Mouse (Mus musculus) midbrain, embryonic 14.5 days (tissue): ENCODE results near the gene Spag6. TPM values are rescaled to one million over a fixed set of nuclear protein-coding genes. Genes with fewer than 3 reads are reported as not detected.
A peak's percentile ranks its signal among the peaks of the same experiment; 100 is the strongest.

Experiments used
- ATAC-seq: fragments of 200-750 bp; cut with Nextera tagmentation; 2 replicates; pipeline ENCODE4 v1.8.0; 2017; ENCODE audit warnings: moderate number of reproducible peaks, moderate library complexity; ENCODE audit not compliant: low FRiP score, low TSS enrichment
- DNase-seq: peaks from one replicate; pipeline ENCODE4 v3.0.0-alpha.2; 2015
- H3K27ac ChIP-seq: fragments of 300-500 bp; sonication (generic); replicated peaks from 2 replicates; pipeline ENCODE4 v1.5.1; 2014; ENCODE audit warnings: mild to moderate bottlenecking, low read depth, low read length, moderate library complexity
- H3K27me3 ChIP-seq: fragments of 300-500 bp; sonication (generic); 2 replicates; pipeline ENCODE4 v1.6.1; 2014; ENCODE audit warnings: low read length, control low read depth, mixed read lengths; ENCODE audit not compliant: control insufficient read depth, insufficient read depth
- H3K36me3 ChIP-seq: fragments of 300-500 bp; sonication (generic); 2 replicates; pipeline ENCODE4 v1.6.1; 2014; ENCODE audit warnings: low read length, control low read depth; ENCODE audit not compliant: control insufficient read depth, insufficient read depth
- H3K4me1 ChIP-seq: fragments of 300-500 bp; sonication (generic); 2 replicates; pipeline ENCODE4 v1.6.1; 2014; ENCODE audit warnings: mild to moderate bottlenecking, antibody characterized with exemption, low read length, control low read depth; ENCODE audit not compliant: control insufficient read depth, insufficient read depth
- H3K4me2 ChIP-seq: fragments of 300-500 bp; sonication (generic); 2 replicates; pipeline ENCODE4 v1.6.1; 2014; ENCODE audit warnings: mild to moderate bottlenecking, low read length, moderate library complexity
- H3K4me3 ChIP-seq: fragments of 300-500 bp; sonication (generic); replicated peaks from 2 replicates; pipeline ENCODE4 v1.5.1; 2014; ENCODE audit warnings: low read depth, low read length
- H3K9ac ChIP-seq: fragments of 300-500 bp; sonication (generic); replicated peaks from 2 replicates; pipeline ENCODE4 v1.6.1; 2014; ENCODE audit warnings: mild to moderate bottlenecking, low read length, moderate library complexity
- H3K9me3 ChIP-seq: fragments of 300-500 bp; sonication (generic); 2 replicates; pipeline ENCODE4 v1.6.1; 2016; ENCODE audit warnings: low read length, control low read depth, mixed read lengths; ENCODE audit not compliant: control insufficient read depth
- WGBS: fragments of 180-500 bp; shearing (Covaris S2); extraction: QIAGEN DNeasy Blood & Tissue Kit; methylation state at CpG from one replicate; pipeline ENCODE4 v1.1.7; 2014; 5-methylcytosine and 5-hydroxymethylcytosine counted together
- polyA plus RNA-seq: library from polyadenylated mRNA; unstranded; fragments of >200 nt; fragmentation: Nextera tagmentation; extraction: Ambion mirVana; gene quantifications from 2 replicates; pipeline ENCODE4 v1.2.1, GENCODE M21; 2014

Spag6 gene
- 0.20 and 0.25 TPM in 2 replicates for polyA plus RNA-seq

GRCm38 (mm10) chr2:18693871-18694610 is at the start of gene Spag6:
Gene Spag6 (plus strand): TSS chr2:18694032.
- Histone ChIP-seq H3K27ac (peak within 1 kb of the TSS; percentile 55; the same call in 1 of the 2 replicates), H3K4me2 (peak within 1 kb of the TSS; percentile 90), H3K27me3 (peaks cover 68% of the 10 kb centered on the region), H3K4me1 (peaks cover 20% of the 10 kb centered on the region), H3K4me3 (peak within 1 kb of the TSS; percentile 47), H3K36me3 (no peaks in the 10 kb centered on the region), H3K9me3 (no peaks in the 10 kb centered on the region), H3K9ac (peak within 1 kb of the TSS; percentile 60)
- ATAC-seq = peak; percentile 63
- WGBS = 0% methylated on average over 59 of the region's 61 CpGs
- peak; percentile 76 for DNase-seq

DNA sequence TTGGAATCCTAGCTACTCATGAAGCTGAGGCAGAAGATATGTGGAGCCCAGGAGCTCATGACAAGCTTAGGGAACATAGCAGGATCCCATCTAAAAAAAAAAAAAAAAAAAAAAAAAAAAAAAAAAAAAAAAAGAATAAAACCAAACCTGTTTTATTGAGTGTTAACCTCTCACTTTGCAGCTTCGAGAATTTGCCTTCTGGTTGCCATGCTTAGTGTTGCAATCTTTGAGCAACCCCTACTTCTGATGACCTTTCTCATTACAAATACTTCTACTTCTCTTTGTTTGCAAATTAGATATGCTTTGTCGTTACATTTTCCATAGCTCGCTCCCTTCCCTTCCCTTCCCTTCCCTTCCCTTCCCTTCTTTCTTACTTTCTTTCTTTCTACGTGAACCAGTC is 45.3 kb upstream of the Spag6 start:
- 74% methylated on average over 4 of the region's 4 CpGs for WGBS
- no peaks in the 10 kb centered on the region for H3K9me3 ChIP-seq
- H3K27ac ChIP-seq = no peak overlapping the region
- no peaks in the 10 kb centered on the region for H3K4me1 ChIP-seq
- ATAC-seq = no peak
- no peak for DNase-seq
- no peak overlapping the region for H3K4me3 ChIP-seq
- H3K27me3 ChIP-seq = no peaks in the 10 kb centered on the region
- no peak overlapping the region for H3K4me2 ChIP-seq
- no peak overlapping the region for H3K9ac ChIP-seq
- no peaks in the 10 kb centered on the region for H3K36me3 ChIP-seq

DNA sequence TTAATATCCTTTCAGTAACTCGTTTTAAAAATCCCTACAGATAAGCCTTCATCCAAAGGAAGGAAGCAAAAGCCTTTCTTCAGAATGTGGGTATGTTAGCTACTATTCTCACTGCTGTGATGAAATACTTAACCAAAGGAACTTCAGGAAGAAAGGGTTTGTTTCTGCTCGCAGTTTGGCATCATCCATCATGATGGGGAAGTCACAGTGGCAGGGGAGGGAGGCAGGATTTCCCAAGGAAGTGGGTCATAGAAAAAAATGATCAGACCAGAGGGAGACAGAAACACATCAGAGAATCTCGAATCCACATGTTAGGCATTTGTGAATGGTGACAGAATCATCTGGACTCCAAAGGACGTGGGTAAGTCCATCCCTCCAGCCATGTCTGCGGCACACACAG is 39.0 kb upstream of the Spag6 start:
- no peaks in the 10 kb centered on the region for H3K36me3 ChIP-seq
- DNase-seq = no peak
- no peaks in the 10 kb centered on the region for H3K4me1 ChIP-seq
- no peaks in the 10 kb centered on the region for H3K9me3 ChIP-seq
- no peak overlapping the region for H3K27ac ChIP-seq
- H3K9ac ChIP-seq = no peak overlapping the region
- ATAC-seq = no peak
- no peaks in the 10 kb centered on the region for H3K27me3 ChIP-seq
- no peak overlapping the region for H3K4me3 ChIP-seq
- 82% methylated on average over 5 of the region's 5 CpGs for WGBS
- no peak overlapping the region for H3K4me2 ChIP-seq

GRCm38 (mm10) chr2:18664003-18664402 is 29.8 kb upstream of the Spag6 start:
- WGBS = 94% methylated on average over 3 of the region's 3 CpGs
- Histone ChIP-seq H3K9ac (no peak overlapping the region), H3K9me3 (no peaks in the 10 kb centered on the region), H3K27me3 (peaks cover 4% of the 10 kb centered on the region; the same call in 1 of the 2 replicates), H3K4me1 (no peaks in the 10 kb centered on the region), H3K4me3 (no peak overlapping the region), H3K27ac (no peak overlapping the region), H3K4me2 (no peak overlapping the region), H3K36me3 (no peaks in the 10 kb centered on the region)
- no peak for DNase-seq
- no peak for ATAC-seq

- Histone ChIP-seq H3K4me1 (peaks cover 11% of the 10 kb centered on the region; the same call in 1 of the 2 replicates), H3K9me3 (no peaks in the 10 kb centered on the region), H3K27ac (no peak overlapping the region), H3K4me2 (0 out of 2 replicates have a peak overlapping the region, but pooled peaks have one; percentile 1), H3K27me3 (peaks cover 22% of the 10 kb centered on the region), H3K9ac (no peak overlapping the region), H3K36me3 (no peaks in the 10 kb centered on the region), H3K4me3 (no peak overlapping the region)
- DNase-seq (peak; percentile 50), ATAC-seq (no peak)
- WGBS = 6% methylated on average over 6 of the region's 6 CpGs
These were observed 22.8 kb upstream of the Spag6 start for GRCm38 (mm10) chr2:18671041-18671440.

DNA sequence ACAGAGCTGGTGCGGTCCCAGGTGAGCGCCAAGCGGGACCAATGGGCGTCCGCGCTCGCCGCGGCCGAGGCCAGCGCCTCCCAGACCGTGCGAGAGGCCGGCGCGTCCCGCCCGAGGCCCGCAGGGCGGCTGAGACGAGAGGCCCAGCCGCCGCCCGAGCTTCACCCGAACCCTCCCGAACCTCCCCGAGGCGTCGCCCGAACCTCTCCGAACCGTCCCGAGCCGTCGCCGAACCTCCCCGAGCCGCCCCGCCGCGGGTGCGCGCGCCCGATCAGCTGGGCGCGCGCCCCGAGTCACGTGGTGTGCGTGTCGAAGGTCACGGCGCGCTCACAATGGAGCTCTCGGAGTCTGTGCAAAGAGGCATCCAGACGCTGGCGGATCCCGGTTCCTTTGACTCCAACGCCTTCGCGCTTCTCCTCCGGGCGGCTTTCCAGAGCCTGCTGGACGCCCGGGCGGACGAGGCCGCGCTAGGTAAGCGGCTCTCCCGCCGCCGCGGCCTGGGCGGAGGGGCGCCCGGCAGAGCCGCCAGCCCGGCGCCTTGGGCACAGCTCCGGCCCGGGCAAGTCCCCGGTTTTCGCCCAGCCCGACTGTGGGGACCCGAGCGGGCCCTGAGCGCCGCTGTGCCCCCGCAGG is 21.6 kb upstream of the Spag6 start, which contains the start of gene Commd3:
Commd3 (plus strand) TSS at position 252 of the 633 bp plus-strand sequence.
- Histone ChIP-seq H3K36me3 (no peaks in the 10 kb centered on the region), H3K4me2 (peak within 1 kb of the TSS; percentile 90), H3K4me3 (peak within 1 kb of the TSS; percentile 84), H3K9me3 (no peaks in the 10 kb centered on the region), H3K9ac (peak within 1 kb of the TSS; percentile 99), H3K4me1 (peaks cover 12% of the 10 kb centered on the region; the same call in 1 of the 2 replicates), H3K27me3 (peaks cover 22% of the 10 kb centered on the region), H3K27ac (peak within 1 kb of the TSS; percentile 99)
- DNase-seq (peak; percentile 97), ATAC-seq (peak; percentile 87)
- under 1% methylated on average over 91 of the region's 91 CpGs for WGBS

GRCm38 (mm10) chr2:18672766-18673164 is 21.1 kb upstream of the Spag6 start:
- ATAC-seq (no peak), DNase-seq (peak; percentile 63)
- H3K4me2 ChIP-seq = peak overlapping the region; percentile 90
- peaks cover 22% of the 10 kb centered on the region for H3K27me3 ChIP-seq
- H3K9ac ChIP-seq = peak overlapping the region; percentile 99
- no peaks in the 10 kb centered on the region for H3K36me3 ChIP-seq
- peak overlapping the region; percentile 99 for H3K27ac ChIP-seq
- peaks cover 12% of the 10 kb centered on the region; the same call in 1 of the 2 replicates for H3K4me1 ChIP-seq
- peak overlapping the region; percentile 84 for H3K4me3 ChIP-seq
- no peaks in the 10 kb centered on the region for H3K9me3 ChIP-seq
- 1% methylated on average over 11 of the region's 11 CpGs for WGBS

- peak overlapping the region; percentile 90 for H3K4me2 ChIP-seq
- WGBS = 48% methylated on average over 4 of the region's 4 CpGs
These were observed 20.1 kb upstream of the Spag6 start for GRCm38 (mm10) chr2:18673766-18674165.

More at GRCm38 (mm10) chr2:18673766-18674165, 20.1 kb upstream of the Spag6 start:
- Histone ChIP-seq H3K27ac (no peak overlapping the region), H3K4me1 (peaks cover 18% of the 10 kb centered on the region), H3K9me3 (no peaks in the 10 kb centered on the region), H3K36me3 (no peaks in the 10 kb centered on the region), H3K9ac (no peak overlapping the region), H3K27me3 (peaks cover 19% of the 10 kb centered on the region), H3K4me3 (no peak overlapping the region)
- no peak for DNase-seq
- ATAC-seq = no peak
